Mouse (Mus musculus) hindbrain, embryonic 14.5 days (tissue): ENCODE data around the gene Mpp5. TPM values are rescaled to one million over a fixed set of nuclear protein-coding genes. Genes with fewer than 3 reads are reported as not detected.

ENCODE experiments used
- ATAC-seq: fragments of 200-750 bp; cut with Nextera tagmentation; 2 replicates; pipeline ENCODE4 v1.8.0; 2017; ENCODE audit warnings: moderate number of reproducible peaks, mild to moderate bottlenecking, moderate TSS enrichment, moderate library complexity; ENCODE audit not compliant: low FRiP score
- DNase-seq: peaks from one replicate; pipeline ENCODE4 v3.0.0-alpha.2; 2015; ENCODE audit warnings: low spot score
- H3K27ac ChIP-seq: fragments of 300-500 bp; sonication (generic); 2 replicates; pipeline ENCODE4 v1.5.1; 2014; ENCODE audit warnings: mild to moderate bottlenecking, moderate library complexity
- H3K27me3 ChIP-seq: fragments of 300-500 bp; sonication (generic); 2 replicates; pipeline ENCODE4 v1.6.1; 2014; ENCODE audit warnings: mild to moderate bottlenecking, low read length, mixed read lengths; ENCODE audit not compliant: control insufficient read depth, insufficient read depth
- H3K36me3 ChIP-seq: fragments of 300-500 bp; sonication (generic); replicated peaks from 2 replicates; pipeline ENCODE4 v1.6.1; 2014; ENCODE audit not compliant: control insufficient read depth, insufficient read depth
- H3K4me1 ChIP-seq: fragments of 300-500 bp; sonication (generic); replicated peaks from 2 replicates; pipeline ENCODE4 v1.6.1; 2014; ENCODE audit warnings: antibody characterized with exemption, low read length, mixed read lengths; ENCODE audit not compliant: control insufficient read depth, insufficient read depth
- H3K4me2 ChIP-seq: fragments of 300-500 bp; sonication (generic); replicated peaks from 2 replicates; pipeline ENCODE4 v1.6.1; 2014; ENCODE audit warnings: mild to moderate bottlenecking, moderate library complexity
- H3K4me3 ChIP-seq: fragments of 300-500 bp; sonication (generic); replicated peaks from 2 replicates; pipeline ENCODE4 v1.5.1; 2014; ENCODE audit warnings: mild to moderate bottlenecking, low read length
- H3K9ac ChIP-seq: fragments of 300-500 bp; sonication (generic); 2 replicates; pipeline ENCODE4 v1.6.1; 2014
- H3K9me3 ChIP-seq: fragments of 300-500 bp; sonication (generic); 2 replicates; pipeline ENCODE4 v1.6.1; 2016; ENCODE audit warnings: low read length; ENCODE audit not compliant: control insufficient read depth
- WGBS: fragments of 180-500 bp; shearing (Covaris S2); extraction: QIAGEN DNeasy Blood & Tissue Kit; methylation state at CpG from one replicate; pipeline ENCODE4 v1.1.7; 2014; 5-methylcytosine and 5-hydroxymethylcytosine counted together
- polyA plus RNA-seq: library from polyadenylated mRNA; unstranded; fragments of >200 nt; fragmentation: Nextera tagmentation; extraction: Ambion mirVana; gene quantifications from 2 replicates; pipeline ENCODE4 v1.2.1, GENCODE M21; 2014

Mpp5 gene
- polyA plus RNA-seq, 1 experiment from 2014 or later = 15.0 TPM

- ATAC-seq (no peak), DNase-seq (no peak)
- Histone ChIP-seq H3K4me1 (no peaks in the 10 kb centered on the region), H3K27ac (no peak overlapping the region), H3K27me3 (no peaks in the 10 kb centered on the region), H3K9me3 (no peaks in the 10 kb centered on the region), H3K4me3 (no peak overlapping the region), H3K4me2 (no peak overlapping the region), H3K36me3 (0 out of 2 replicates have a peak, but pooled peaks cover 4% of the 10 kb centered on the region), H3K9ac (no peak overlapping the region)
These were observed 53.1 kb downstream of the Mpp5 start for GRCm38 (mm10) chr12:78801836-78802235.

DNA sequence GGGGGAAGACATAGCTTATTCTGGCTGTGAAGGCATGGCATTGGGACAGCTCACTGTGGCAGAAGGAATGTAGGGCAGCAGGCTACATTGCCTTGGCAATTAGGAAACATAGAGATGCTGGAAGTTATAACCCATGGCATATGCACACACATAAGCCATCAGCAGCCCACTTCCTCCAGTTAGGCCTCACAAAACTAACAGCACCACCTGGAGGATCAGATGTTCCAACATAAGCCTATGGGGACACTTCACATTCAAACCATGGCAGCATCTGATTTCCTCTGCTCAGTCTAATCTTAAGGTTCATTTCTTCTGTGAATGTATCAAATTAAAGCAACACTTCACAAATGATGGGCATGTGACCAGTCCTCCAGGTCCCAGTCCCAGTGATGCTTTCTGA lies 65.7 kb downstream of the Mpp5 start:
- Histone ChIP-seq H3K4me2 (no peak overlapping the region), H3K27ac (no peak overlapping the region), H3K36me3 (no peaks in the 10 kb centered on the region), H3K4me3 (no peak overlapping the region), H3K9me3 (no peaks in the 10 kb centered on the region), H3K9ac (no peak overlapping the region), H3K4me1 (no peaks in the 10 kb centered on the region), H3K27me3 (no peaks in the 10 kb centered on the region)
- ATAC-seq (no peak), DNase-seq (no peak)

DNA sequence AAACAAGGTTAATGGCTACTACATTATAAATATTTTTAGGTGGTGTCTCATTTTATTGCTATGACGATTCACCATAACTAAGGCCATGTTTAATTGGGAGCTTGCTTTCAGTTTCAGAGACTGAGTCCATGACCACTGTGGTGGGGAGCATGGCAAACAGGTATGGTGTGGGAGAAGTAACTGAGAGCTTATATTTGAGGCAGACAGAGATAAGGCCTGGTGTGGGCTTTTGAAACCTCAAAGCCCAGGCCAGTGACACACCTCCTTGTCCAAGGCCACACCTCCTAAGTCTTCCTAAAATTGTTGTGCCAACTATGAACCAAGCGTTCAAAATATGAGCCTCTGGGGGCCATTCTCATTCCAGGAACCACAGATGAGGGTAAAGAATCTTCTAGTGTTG lies 85.8 kb downstream of the Mpp5 start:
- H3K36me3 ChIP-seq = peaks cover 65% of the 10 kb centered on the region
- no peak for ATAC-seq
- H3K4me1 ChIP-seq = no peaks in the 10 kb centered on the region
- no peak for DNase-seq
- H3K9ac ChIP-seq = no peak overlapping the region
- no peaks in the 10 kb centered on the region for H3K27me3 ChIP-seq
- H3K4me3 ChIP-seq = no peak overlapping the region
- no peaks in the 10 kb centered on the region for H3K9me3 ChIP-seq
- no peak overlapping the region for H3K4me2 ChIP-seq
- no peak overlapping the region for H3K27ac ChIP-seq
- WGBS = 95% methylated on average over 2 of the region's 2 CpGs

- Histone ChIP-seq H3K27ac (no peak overlapping the region), H3K36me3 (peaks cover 93% of the 10 kb centered on the region), H3K4me3 (no peak overlapping the region), H3K4me2 (no peak overlapping the region), H3K4me1 (no peaks in the 10 kb centered on the region), H3K9me3 (no peaks in the 10 kb centered on the region), H3K27me3 (no peaks in the 10 kb centered on the region), H3K9ac (no peak overlapping the region)
- 85% methylated on average over 4 of the region's 4 CpGs for WGBS
- no peak for DNase-seq
- no peak for ATAC-seq
These were observed 91.2 kb downstream of the Mpp5 start for GRCm38 (mm10) chr12:78839906-78840305.

DNA sequence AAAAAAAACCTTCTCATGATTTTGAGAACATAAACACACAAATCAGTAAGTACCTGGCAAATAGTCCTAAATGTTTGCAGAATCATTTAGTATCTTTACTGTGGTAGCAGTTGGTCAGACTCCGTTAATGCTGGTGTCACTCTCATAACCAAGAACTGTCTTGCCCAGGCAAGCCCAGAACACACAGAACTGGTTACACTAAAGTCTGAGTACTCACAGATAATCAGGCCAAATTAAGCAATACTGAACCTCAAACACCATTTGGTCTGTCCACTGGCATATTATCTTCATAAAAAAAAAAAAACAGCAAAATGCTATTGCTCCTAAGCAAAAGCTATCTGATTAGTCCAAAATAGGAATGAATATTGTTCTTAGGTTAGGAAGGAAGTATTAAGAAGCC lies 93.7 kb downstream of the Mpp5 start:
- H3K27ac ChIP-seq = no peak overlapping the region
- ATAC-seq (no peak), DNase-seq (no peak)
- H3K27me3 ChIP-seq = no peaks in the 10 kb centered on the region
- H3K36me3 ChIP-seq = peaks cover 91% of the 10 kb centered on the region
- WGBS = 98% methylated on average over 1 of the region's 1 CpGs
- H3K4me1 ChIP-seq = no peaks in the 10 kb centered on the region
- H3K9me3 ChIP-seq = no peaks in the 10 kb centered on the region
- H3K4me3 ChIP-seq = no peak overlapping the region
- H3K4me2 ChIP-seq = no peak overlapping the region
- no peak overlapping the region for H3K9ac ChIP-seq

- Histone ChIP-seq H3K4me1 (no peaks in the 10 kb centered on the region), H3K4me2 (no peak overlapping the region), H3K9ac (no peak overlapping the region), H3K9me3 (no peaks in the 10 kb centered on the region), H3K27me3 (no peaks in the 10 kb centered on the region), H3K27ac (no peak overlapping the region), H3K36me3 (peaks cover 79% of the 10 kb centered on the region), H3K4me3 (no peak overlapping the region)
- WGBS = 97% methylated on average over 4 of the region's 4 CpGs
- no peak for ATAC-seq
- no peak for DNase-seq
These were observed 99.5 kb downstream of the Mpp5 start for GRCm38 (mm10) chr12:78848246-78848645.

- H3K9me3 ChIP-seq = no peaks in the 10 kb centered on the region
- peak overlapping the region; percentile 70 for H3K4me3 ChIP-seq
- peak; percentile 52; the same call in 1 of the 2 replicates for ATAC-seq
- H3K27me3 ChIP-seq = no peaks in the 10 kb centered on the region
- WGBS = under 1% methylated on average over 30 of the region's 30 CpGs
- peak overlapping the region; percentile 90 for H3K4me2 ChIP-seq
- peak overlapping the region; percentile 69 for H3K27ac ChIP-seq
- peaks cover 16% of the 10 kb centered on the region for H3K36me3 ChIP-seq
- peak overlapping the region; percentile 77 for H3K9ac ChIP-seq
- DNase-seq = no peak
- peaks cover 25% of the 10 kb centered on the region for H3K4me1 ChIP-seq
These were observed 112.3 kb downstream of the Mpp5 start for GRCm38 (mm10) chr12:78860921-78861495.

DNA sequence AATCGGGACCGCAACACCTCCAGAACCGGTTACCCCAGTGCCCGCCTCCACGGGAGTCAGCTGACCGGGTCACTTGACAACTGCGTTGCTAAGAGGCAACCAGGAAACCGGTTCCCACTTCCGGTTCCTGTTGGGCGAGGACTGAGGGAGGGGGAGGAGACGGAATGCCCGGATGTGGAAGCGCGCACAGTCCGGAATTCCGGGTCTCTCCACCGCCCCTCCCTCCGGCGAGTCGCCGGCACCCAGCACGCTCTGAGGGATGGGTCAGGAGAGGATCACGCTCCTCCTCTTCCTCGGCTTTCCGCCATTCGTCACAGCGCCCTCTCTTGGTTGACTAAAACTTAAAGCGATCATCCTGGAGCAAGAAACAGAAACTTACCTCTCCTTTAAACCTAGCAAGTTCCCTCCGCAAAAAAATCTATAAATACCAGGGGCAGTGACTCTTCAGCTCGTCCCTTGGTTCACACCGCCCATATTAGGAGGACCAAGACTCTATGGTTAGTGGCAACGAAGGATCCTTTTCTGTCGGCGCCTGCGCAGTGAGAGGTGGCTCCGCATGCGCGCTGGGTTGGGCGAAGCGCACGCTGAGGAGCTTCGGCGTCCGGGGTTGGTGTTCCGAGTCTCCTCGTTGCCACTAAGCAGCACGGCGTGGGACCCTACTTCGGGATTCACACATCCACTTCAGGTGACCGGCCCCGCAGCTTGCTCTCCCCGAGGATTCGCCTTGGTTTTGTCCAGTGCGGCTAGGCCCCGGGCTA lies 113.0 kb downstream of the Mpp5 start, which contains the start of the genes Atp6v1d and Eif2s1:
Atp6v1d (minus strand) TSS at position 143 of the 758 bp plus-strand sequence.
Eif2s1 (plus strand) TSS at position 324 of the 758 bp plus-strand sequence.
- H3K4me2 ChIP-seq = peak within 1 kb of the TSS; percentile 90
- no peaks in the 10 kb centered on the region for H3K27me3 ChIP-seq
- H3K9me3 ChIP-seq = no peaks in the 10 kb centered on the region
- H3K36me3 ChIP-seq = peaks cover 9% of the 10 kb centered on the region
- H3K27ac ChIP-seq = peak within 1 kb of the TSS; percentile 85
- ATAC-seq (peak; percentile 100), DNase-seq (peak; percentile 99)
- peaks cover 25% of the 10 kb centered on the region for H3K4me1 ChIP-seq
- peak within 1 kb of the TSS; percentile 70 for H3K4me3 ChIP-seq
- H3K9ac ChIP-seq = peak within 1 kb of the TSS; percentile 77
- WGBS = under 1% methylated on average over 54 of the region's 55 CpGs

GRCm38 (mm10) chr12:78862254-78862730 lies 113.6 kb downstream of the Mpp5 start:
- no peak for ATAC-seq
- peak overlapping the region; percentile 75 for H3K4me2 ChIP-seq
- WGBS = under 1% methylated on average over 22 of the region's 22 CpGs
- DNase-seq = no peak
- H3K4me1 ChIP-seq = peaks cover 25% of the 10 kb centered on the region
- H3K27ac ChIP-seq = peak overlapping the region; percentile 85
- H3K4me3 ChIP-seq = peak overlapping the region; percentile 70
- no peaks in the 10 kb centered on the region for H3K9me3 ChIP-seq
- H3K27me3 ChIP-seq = no peaks in the 10 kb centered on the region
- peak overlapping the region; percentile 76 for H3K9ac ChIP-seq
- H3K36me3 ChIP-seq = peaks cover 13% of the 10 kb centered on the region
